Mouse (Mus musculus): ENCODE results near the gene Slc25a45.
A peak's percentile ranks its signal among the peaks of the same experiment; 100 is the strongest.

Slc25a45 gene

GRCm38 (mm10) chr19:5840890-5841388, 36.7 kb upstream of the Slc25a45 start:
- DNase-seq (ENCODE audit: low spot score) = no peak

- no peak for DNase-seq (ENCODE audit: low spot score)
Observed at GRCm38 (mm10) chr19:5841389-5841946, 36.1 kb upstream of the Slc25a45 start.

GRCm38 (mm10) chr19:5841999-5842784, 35.4 kb upstream of the Slc25a45 start:
- DNase-seq (ENCODE audit: low spot score) = no peak

- DNase-seq (ENCODE audit: low spot score) = no peak
Observed at GRCm38 (mm10) chr19:5842785-5843730, 34.5 kb upstream of the Slc25a45 start.

- no peak for DNase-seq (ENCODE audit: low spot score)
Observed at GRCm38 (mm10) chr19:5843781-5844691, 33.6 kb upstream of the Slc25a45 start.

- DNase-seq (ENCODE audit: low spot score) = no peak
Observed at GRCm38 (mm10) chr19:5844831-5845318, 32.7 kb upstream of the Slc25a45 start.

GRCm38 (mm10) chr19:5845319-5846135, 32.1 kb upstream of the Slc25a45 start:
- peak; percentile 85 for DNase-seq (ENCODE audit: low spot score)

GRCm38 (mm10) chr19:5846154-5846553, 31.5 kb upstream of the Slc25a45 start:
- no peak for DNase-seq (ENCODE audit: low spot score)

GRCm38 (mm10) chr19:5846557-5847305, 30.9 kb upstream of the Slc25a45 start:
- peak; percentile 87 for DNase-seq (ENCODE audit: low spot score)

GRCm38 (mm10) chr19:5847306-5847796, 30.3 kb upstream of the Slc25a45 start:
- no peak for DNase-seq (ENCODE audit: low spot score)

GRCm38 (mm10) chr19:5848032-5848825, 29.4 kb upstream of the Slc25a45 start:
- no peak for DNase-seq (ENCODE audit: low spot score)

- no peak for DNase-seq (ENCODE audit: low spot score)
Observed at GRCm38 (mm10) chr19:5848826-5849672, 28.6 kb upstream of the Slc25a45 start.

GRCm38 (mm10) chr19:5849843-5850527, 27.6 kb upstream of the Slc25a45 start:
- peak; percentile 88 for DNase-seq (ENCODE audit: low spot score)

GRCm38 (mm10) chr19:5850860-5851259, 26.7 kb upstream of the Slc25a45 start:
- DNase-seq (ENCODE audit: low spot score) = no peak

- no peak for DNase-seq (ENCODE audit: low spot score)
Observed at GRCm38 (mm10) chr19:5851481-5851971, 26.1 kb upstream of the Slc25a45 start.

GRCm38 (mm10) chr19:5852035-5852722, 25.4 kb upstream of the Slc25a45 start:
- DNase-seq (ENCODE audit: low spot score) = no peak
